Mouse (Mus musculus) liver, embryonic 11.5 days (tissue): Measurements from ENCODE around the gene Efhd2. TPM values are rescaled to one million over a fixed set of nuclear protein-coding genes. Genes with fewer than 3 reads are reported as not detected.

Source experiments
- ATAC-seq: fragments of 200-750 bp; cut with Nextera tagmentation; replicated peaks from 2 replicates; pipeline ENCODE4 v1.8.0; 2017; ENCODE audit warnings: moderate number of reproducible peaks, mild to moderate bottlenecking, moderate TSS enrichment, moderate library complexity; ENCODE audit not compliant: low FRiP score
- DNase-seq: peaks from one replicate; pipeline ENCODE4 v3.0.0-alpha.2; 2017; ENCODE audit warnings: low spot score
- H3K27ac ChIP-seq: fragments of 300-500 bp; sonication (generic); 2 replicates; pipeline ENCODE4 v1.5.1; 2014; ENCODE audit warnings: mild to moderate bottlenecking, low read depth, low read length, control low read depth
- H3K27me3 ChIP-seq: fragments of 300-500 bp; sonication (generic); replicated peaks from 2 replicates; pipeline ENCODE4 v1.6.1; 2014; ENCODE audit warnings: low read length, mixed read lengths; ENCODE audit not compliant: control insufficient read depth, insufficient read depth
- H3K36me3 ChIP-seq: fragments of 300-500 bp; sonication (generic); 2 replicates; pipeline ENCODE4 v1.6.1; 2014; ENCODE audit warnings: mild to moderate bottlenecking, low read length, moderate library complexity, mixed read lengths; ENCODE audit not compliant: control insufficient read depth, insufficient read depth
- H3K4me1 ChIP-seq: fragments of 300-500 bp; sonication (generic); replicated peaks from 2 replicates; pipeline ENCODE4 v1.6.1; 2014; ENCODE audit warnings: low read length, mixed read lengths; ENCODE audit not compliant: control insufficient read depth, insufficient read depth
- H3K4me2 ChIP-seq: fragments of 300-500 bp; sonication (generic); 2 replicates; pipeline ENCODE4 v1.6.1; 2014; ENCODE audit warnings: mild to moderate bottlenecking, control low read depth, moderate library complexity
- H3K4me3 ChIP-seq: fragments of 300-500 bp; sonication (generic); 2 replicates; pipeline ENCODE4 v1.5.1; 2014; ENCODE audit warnings: low read depth, low read length, control low read depth
- H3K9ac ChIP-seq: fragments of 300-500 bp; sonication (generic); 2 replicates; pipeline ENCODE4 v1.6.1; 2014; ENCODE audit warnings: low read depth, low read length, control low read depth
- H3K9me3 ChIP-seq: fragments of 300-500 bp; sonication (generic); 2 replicates; pipeline ENCODE4 v1.6.1; 2016; ENCODE audit warnings: low read length, inconsistent platforms, mixed read lengths; ENCODE audit not compliant: control insufficient read depth
- WGBS: fragments of 180-500 bp; shearing (Covaris S2); extraction: QIAGEN DNeasy Blood & Tissue Kit; methylation state at CpG from one replicate; pipeline ENCODE4 v1.1.7; 2014; 5-methylcytosine and 5-hydroxymethylcytosine counted together
- polyA plus RNA-seq: library from polyadenylated mRNA; unstranded; fragments of >200 nt; fragmentation: Nextera tagmentation; extraction: Ambion mirVana; gene quantifications from 2 replicates; pipeline ENCODE4 v1.2.1, GENCODE M21; 2014

Gene Efhd2
- polyA plus RNA-seq, 1 experiment from 2014 or later = 69.1 TPM

DNA sequence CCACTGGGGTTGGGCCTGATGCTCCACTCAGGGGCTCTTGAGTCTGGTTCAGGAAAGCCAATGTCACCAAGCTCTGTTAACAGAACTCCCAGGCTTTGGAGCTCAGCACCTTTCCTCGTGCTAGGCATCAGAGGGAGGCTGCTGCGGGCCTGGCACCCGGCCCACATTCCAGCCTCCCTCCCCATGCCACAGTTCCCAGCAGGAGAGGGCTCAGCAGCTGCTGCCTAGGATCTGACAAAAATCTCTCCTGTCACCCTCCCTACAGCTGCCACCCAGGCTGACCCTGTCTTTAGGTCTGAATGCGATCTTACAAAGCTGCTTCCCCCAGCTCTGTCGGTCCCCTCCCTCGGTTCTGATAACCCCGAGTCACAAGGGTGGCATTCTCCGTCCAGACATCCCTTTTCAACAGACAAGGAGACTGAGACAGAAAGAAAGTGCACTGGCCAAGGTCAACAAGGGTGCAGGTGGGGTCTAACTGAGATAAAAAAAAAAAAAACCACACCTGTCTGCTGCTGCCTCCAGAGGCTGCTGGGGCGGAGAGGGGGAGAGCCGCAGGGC is 7.7 kb downstream of the Efhd2 start:
- Histone ChIP-seq H3K4me2 (no peak overlapping the region), H3K4me3 (no peak overlapping the region), H3K4me1 (peaks cover 11% of the 10 kb centered on the region), H3K9me3 (no peaks in the 10 kb centered on the region), H3K27me3 (no peaks in the 10 kb centered on the region), H3K36me3 (peaks cover 17% of the 10 kb centered on the region; the same call in 1 of the 2 replicates), H3K27ac (no peak overlapping the region), H3K9ac (no peak overlapping the region)
- DNase-seq (no peak), ATAC-seq (no peak)
- 53% methylated on average over 10 of the region's 10 CpGs for WGBS

DNA sequence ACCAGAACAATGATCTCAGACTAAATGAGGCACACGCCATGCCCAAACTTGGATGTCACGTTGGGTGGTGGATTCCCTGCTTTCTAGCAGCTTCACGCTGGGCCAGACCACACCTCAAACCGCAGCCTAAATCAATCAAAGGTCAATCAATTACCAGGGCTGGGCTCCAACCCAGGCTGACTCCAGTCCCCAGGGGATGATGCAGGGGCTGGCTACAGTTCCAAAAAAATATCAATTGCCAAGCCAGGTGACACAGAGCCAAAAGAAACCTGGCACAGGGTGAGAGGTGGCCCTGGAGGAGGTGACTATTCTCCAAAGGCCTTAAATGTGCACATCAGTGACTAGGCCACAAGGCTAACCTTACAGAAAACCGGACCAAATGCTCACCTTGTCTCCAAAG is 9.1 kb downstream of the Efhd2 start:
- WGBS = 73% methylated on average over 5 of the region's 5 CpGs
- Histone ChIP-seq H3K27ac (no peak overlapping the region), H3K4me2 (no peak overlapping the region), H3K4me1 (peaks cover 5% of the 10 kb centered on the region; the same call in 1 of the 2 replicates), H3K4me3 (no peak overlapping the region), H3K9me3 (no peaks in the 10 kb centered on the region), H3K9ac (no peak overlapping the region), H3K36me3 (peaks cover 26% of the 10 kb centered on the region; the same call in 1 of the 2 replicates), H3K27me3 (no peaks in the 10 kb centered on the region)
- no peak for DNase-seq
- no peak for ATAC-seq

DNA sequence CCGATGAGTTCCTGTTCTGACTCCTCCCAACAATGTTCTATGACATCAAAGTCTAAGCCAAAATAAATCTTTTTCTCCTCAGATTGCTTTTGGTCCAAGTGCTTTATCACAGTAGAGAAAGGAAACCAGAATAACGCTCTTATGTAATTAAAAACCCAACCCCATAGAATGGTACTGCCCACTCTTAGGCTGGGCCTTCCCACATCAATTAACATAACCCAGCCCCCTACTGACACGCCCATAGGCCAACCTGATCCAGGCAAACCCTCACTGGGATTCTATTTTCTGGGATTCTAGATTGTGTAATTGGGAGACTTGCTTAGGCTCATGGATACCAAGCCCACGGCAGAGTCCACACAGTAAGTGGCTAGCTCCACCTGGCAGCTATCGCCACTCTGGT is 9.7 kb downstream of the Efhd2 start:
- Histone ChIP-seq H3K4me1 (peaks cover 5% of the 10 kb centered on the region; the same call in 1 of the 2 replicates), H3K36me3 (peaks cover 31% of the 10 kb centered on the region), H3K27ac (no peak overlapping the region), H3K9ac (no peak overlapping the region), H3K27me3 (no peaks in the 10 kb centered on the region), H3K9me3 (no peaks in the 10 kb centered on the region), H3K4me2 (no peak overlapping the region), H3K4me3 (no peak overlapping the region)
- WGBS = 86% methylated on average over 5 of the region's 5 CpGs
- DNase-seq (no peak), ATAC-seq (no peak)

DNA sequence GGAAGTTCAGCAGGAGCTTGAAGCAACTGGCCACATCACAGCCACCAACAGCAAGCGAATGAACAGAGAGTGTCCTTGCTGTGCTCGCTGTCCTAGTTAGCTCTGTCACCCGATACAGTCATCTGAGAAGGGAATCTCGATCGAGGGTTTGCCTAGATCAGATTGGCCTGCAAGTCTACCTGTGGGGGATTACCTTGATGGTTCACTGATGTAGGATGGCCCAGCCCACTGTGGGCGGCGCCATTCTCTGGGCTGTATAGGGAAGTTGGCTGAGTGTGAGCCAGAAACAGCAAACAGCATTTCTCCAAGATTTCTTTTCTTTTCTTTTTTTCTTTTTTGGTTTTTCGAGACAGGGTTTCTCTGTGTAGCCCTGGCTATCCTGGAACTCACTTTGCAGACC is 10.2 kb downstream of the Efhd2 start:
- WGBS = 89% methylated on average over 8 of the region's 8 CpGs
- no peak for ATAC-seq

DNA sequence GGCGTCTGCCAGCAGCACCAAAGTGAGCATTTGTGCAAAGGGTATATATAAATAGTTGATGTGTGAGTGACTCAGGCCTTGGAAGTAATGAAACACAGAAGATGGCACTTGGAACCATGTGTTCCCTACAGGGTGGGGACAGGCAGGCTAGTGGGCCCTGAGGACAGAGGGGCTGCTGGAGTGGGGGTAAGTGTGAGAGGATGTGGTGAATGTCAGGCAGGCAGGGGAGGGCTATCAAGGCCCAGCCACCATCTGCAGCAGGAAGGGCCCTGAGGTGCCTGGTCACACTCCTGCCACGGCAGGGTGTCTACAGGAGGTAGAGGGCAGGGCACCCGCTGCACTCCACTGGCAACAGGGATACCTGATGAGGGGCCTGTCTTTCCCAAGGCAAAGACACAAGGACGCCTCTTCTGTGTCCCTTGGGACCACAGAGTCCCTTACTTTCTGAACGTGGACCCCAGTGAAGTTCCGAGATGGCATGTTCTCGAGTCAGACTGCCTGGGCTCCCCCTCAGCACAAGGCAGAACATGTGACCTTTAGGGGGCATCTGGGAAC is 10.9 kb downstream of the Efhd2 start:
- Histone ChIP-seq H3K9me3 (no peaks in the 10 kb centered on the region), H3K27me3 (no peaks in the 10 kb centered on the region), H3K9ac (no peak overlapping the region), H3K4me1 (peaks cover 5% of the 10 kb centered on the region; the same call in 1 of the 2 replicates), H3K27ac (no peak overlapping the region), H3K4me2 (no peak overlapping the region), H3K36me3 (peaks cover 35% of the 10 kb centered on the region), H3K4me3 (no peak overlapping the region)
- 89% methylated on average over 7 of the region's 7 CpGs for WGBS
- no peak for DNase-seq
- ATAC-seq = no peak

More for the DNA sequence above, 10.2 kb downstream of the Efhd2 start:
- Histone ChIP-seq H3K4me3 (no peak overlapping the region), H3K9ac (no peak overlapping the region), H3K27ac (no peak overlapping the region), H3K4me2 (no peak overlapping the region), H3K36me3 (peaks cover 34% of the 10 kb centered on the region), H3K9me3 (no peaks in the 10 kb centered on the region), H3K4me1 (peaks cover 5% of the 10 kb centered on the region; the same call in 1 of the 2 replicates), H3K27me3 (no peaks in the 10 kb centered on the region)
- DNase-seq = no peak

DNA sequence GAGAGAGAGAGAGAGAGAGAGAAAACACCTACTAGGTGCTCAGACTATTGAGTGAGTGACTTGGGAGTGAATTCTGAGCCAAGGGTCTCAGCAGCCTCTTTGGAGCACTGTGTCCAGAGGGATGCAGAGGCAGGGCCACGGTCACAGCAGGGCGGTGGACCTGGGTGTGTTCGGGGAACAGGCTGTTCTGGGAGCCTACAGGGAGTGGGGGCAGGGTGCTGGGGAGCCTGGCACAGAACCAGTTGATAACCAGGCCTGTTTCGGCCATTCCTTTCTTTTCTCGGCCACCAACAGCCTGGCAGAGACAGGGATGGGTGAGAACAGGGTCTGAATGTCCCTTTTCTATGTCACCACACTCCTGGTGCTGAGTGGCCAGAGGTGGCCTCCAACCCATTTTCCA is 11.9 kb downstream of the Efhd2 start:
- Histone ChIP-seq H3K4me2 (no peak overlapping the region), H3K27ac (no peak overlapping the region), H3K9me3 (no peaks in the 10 kb centered on the region), H3K36me3 (peaks cover 35% of the 10 kb centered on the region), H3K27me3 (no peaks in the 10 kb centered on the region), H3K4me1 (peaks cover 5% of the 10 kb centered on the region; the same call in 1 of the 2 replicates), H3K4me3 (no peak overlapping the region), H3K9ac (no peak overlapping the region)
- DNase-seq = no peak
- no peak for ATAC-seq
- WGBS = 82% methylated on average over 5 of the region's 5 CpGs

DNA sequence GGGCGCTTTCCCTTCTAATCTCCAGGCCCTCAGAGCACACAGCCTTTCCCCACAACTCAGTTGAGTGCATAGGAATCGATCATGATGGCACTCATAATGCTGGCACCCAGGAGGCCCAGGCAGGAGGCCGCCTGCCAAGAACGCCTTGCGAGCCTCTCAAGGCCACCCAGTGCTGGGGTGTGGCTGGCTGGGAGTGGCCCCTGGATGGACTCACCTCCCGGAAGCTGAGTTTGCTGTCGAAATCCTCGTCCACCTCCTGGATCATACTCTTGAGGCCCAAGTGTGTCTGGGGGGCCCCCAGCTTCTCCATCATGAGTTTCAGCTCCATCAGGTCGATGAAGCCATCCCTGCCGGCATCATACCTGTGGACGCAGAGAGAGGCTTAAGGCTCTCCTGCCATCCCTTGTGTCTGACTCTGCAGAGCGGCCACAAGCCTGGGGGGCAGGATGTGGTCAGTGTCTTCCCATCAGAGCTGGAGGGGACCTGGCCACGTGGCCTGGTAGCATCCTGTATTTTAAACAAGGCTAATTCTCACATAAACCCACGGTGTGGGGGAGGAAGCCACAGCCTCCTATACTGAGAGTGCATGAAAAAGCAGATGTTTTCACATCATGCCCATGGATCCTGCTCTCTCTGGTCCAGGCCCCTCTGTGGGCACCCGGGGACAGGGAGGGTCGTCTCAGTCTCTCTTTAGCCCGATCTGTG is 13.0 kb downstream of the Efhd2 start:
- H3K4me1 ChIP-seq = 0 out of 2 replicates have a peak, but pooled peaks cover 2% of the 10 kb centered on the region
- H3K27me3 ChIP-seq = no peaks in the 10 kb centered on the region
- H3K4me2 ChIP-seq = no peak overlapping the region
- ATAC-seq (no peak), DNase-seq (no peak)
- no peak overlapping the region for H3K9ac ChIP-seq
- H3K9me3 ChIP-seq = no peaks in the 10 kb centered on the region
- H3K4me3 ChIP-seq = no peak overlapping the region
- WGBS = 78% methylated on average over 17 of the region's 17 CpGs
- no peak overlapping the region for H3K27ac ChIP-seq
- H3K36me3 ChIP-seq = peaks cover 35% of the 10 kb centered on the region

DNA sequence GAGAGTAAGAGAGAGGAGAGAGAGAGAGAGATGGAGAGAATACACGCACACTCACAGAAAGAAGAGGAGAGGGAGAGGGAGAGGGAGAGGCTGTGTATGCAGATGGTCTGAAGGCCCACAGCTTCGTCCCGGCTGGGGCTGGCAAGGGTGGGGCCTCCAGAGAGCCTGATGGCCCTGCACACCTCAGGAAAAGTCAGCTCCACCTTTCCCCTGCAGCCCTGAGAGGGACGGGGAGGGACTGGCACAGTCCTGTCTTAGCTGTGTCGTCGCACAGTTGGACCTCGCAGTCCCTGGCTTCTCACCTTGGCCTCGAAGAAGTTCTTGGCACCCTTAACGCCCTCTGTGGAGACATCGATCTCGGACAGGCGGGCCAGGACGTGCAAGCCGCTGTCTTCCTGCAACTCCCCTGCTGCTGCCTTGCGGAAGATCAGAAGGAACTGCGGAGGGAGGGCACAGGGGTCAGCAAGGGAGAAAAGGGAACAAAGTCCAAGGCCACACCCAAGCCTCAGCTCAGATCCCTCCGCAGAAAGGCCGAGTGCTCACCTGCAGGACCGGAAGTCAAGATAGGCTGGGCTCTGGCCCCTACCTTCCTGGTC is 14.4 kb downstream of the Efhd2 start:
- no peaks in the 10 kb centered on the region for H3K9me3 ChIP-seq
- H3K27ac ChIP-seq = no peak overlapping the region
- 79% methylated on average over 19 of the region's 19 CpGs for WGBS
- H3K4me1 ChIP-seq = no peaks in the 10 kb centered on the region
- DNase-seq (no peak), ATAC-seq (no peak)
- H3K9ac ChIP-seq = no peak overlapping the region
- H3K4me2 ChIP-seq = no peak overlapping the region
- H3K4me3 ChIP-seq = no peak overlapping the region
- H3K27me3 ChIP-seq = no peaks in the 10 kb centered on the region
- H3K36me3 ChIP-seq = peaks cover 35% of the 10 kb centered on the region
